Mouse (Mus musculus) CH12.LX (cell line): Measurements from ENCODE around the gene Meis2. TPM values are rescaled to one million over a fixed set of nuclear protein-coding genes. Genes with fewer than 3 reads are reported as not detected.

Experiments
- DNase-seq: peaks from one replicate; pipeline ENCODE4 v3.0.0-alpha.2; 2013; ENCODE audit errors: extremely low read depth
- H3K27ac ChIP-seq: 2 replicates; pipeline ENCODE4 v1.5.1; 2012; ENCODE audit warnings: low read depth, mild to moderate bottlenecking, control low read depth, moderate library complexity; ENCODE audit not compliant: insufficient read depth
- H3K27me3 ChIP-seq: replicated peaks from 2 replicates; pipeline ENCODE3; 2012; ENCODE audit warnings: inconsistent platforms
- H3K36me3 ChIP-seq, 2 experiments: replicated peaks in 1 of 2; 2 replicates each; pipeline versions ENCODE3 to v1.6.1; 2012; ENCODE audit warnings: inconsistent platforms in 1 of 2, low read length in 1 of 2, mild to moderate bottlenecking in 1 of 2, mixed read lengths in 1 of 2, moderate library complexity in 1 of 2; ENCODE audit not compliant: control insufficient read depth in 1 of 2, insufficient read depth in 1 of 2
- H3K4me1 ChIP-seq, 2 experiments: 2 replicates each; pipeline ENCODE4 v1.6.1; 2012; ENCODE audit warnings: inconsistent platforms in 1 of 2, moderate library complexity in 1 of 2; ENCODE audit not compliant: insufficient read depth in 2 of 2, control insufficient read depth in 1 of 2
- H3K4me2 ChIP-seq: 2 replicates; pipeline ENCODE4 v1.6.1; 2012; ENCODE audit warnings: low read depth, mild to moderate bottlenecking, control low read depth; ENCODE audit not compliant: poor library complexity, insufficient read depth, severe bottlenecking
- H3K4me3 ChIP-seq, 3 experiments: fragments of 150-350 bp in 1 of 3; sonication (generic) in 1 of 3; replicated peaks in 1 of 3; 2 replicates each; pipeline versions ENCODE3 to v1.5.1; 2011 to 2012; ENCODE audit warnings: low read depth in 2 of 3, low read length in 2 of 3, mild to moderate bottlenecking in 2 of 3, moderate library complexity in 2 of 3, control low read depth in 1 of 3, improper control_type of control experiment in 1 of 3, inconsistent platforms in 1 of 3, mixed read lengths in 1 of 3; ENCODE audit not compliant: poor library complexity in 1 of 3
- H3K79me2 ChIP-seq: replicated peaks from 2 replicates; pipeline ENCODE4 v1.6.1; 2012; ENCODE audit warnings: mild to moderate bottlenecking, moderate library complexity; ENCODE audit not compliant: control insufficient read depth, poor library complexity, insufficient read depth, severe bottlenecking; ENCODE audit errors: extremely low read depth
- H3K9ac ChIP-seq: 2 replicates; pipeline ENCODE4 v1.6.1; 2012; ENCODE audit warnings: low read depth, mild to moderate bottlenecking, control low read depth, moderate library complexity; ENCODE audit not compliant: insufficient read depth
- H3K9me3 ChIP-seq: replicated peaks from 2 replicates; pipeline ENCODE3; 2012; ENCODE audit warnings: low read length, inconsistent platforms, mixed read lengths
- BHLHE40 ChIP-seq: IDR thresholded peaks from 2 replicates; pipeline ENCODE4 v1.6.1; 2011; ENCODE audit warnings: mild to moderate bottlenecking, low read depth, low read length, improper control_type of control experiment
- CHD1 ChIP-seq: IDR thresholded peaks from 2 replicates; pipeline ENCODE4 v1.6.1; 2012; ENCODE audit warnings: low read depth, low read length, improper control_type of control experiment, inconsistent platforms
- CTCF ChIP-seq, 2 experiments: IDR thresholded peaks in 1 of 2; conservative IDR thresholded peaks in 1 of 2; 2 replicates each; pipeline ENCODE4 v1.5.1; 2011 to 2012; ENCODE audit warnings: low read depth in 2 of 2, low read length in 2 of 2, improper control_type of control experiment in 1 of 2, inconsistent platforms in 1 of 2, mild to moderate bottlenecking in 1 of 2, moderate library complexity in 1 of 2
- EP300 ChIP-seq: IDR thresholded peaks from 2 replicates; pipeline ENCODE4 v1.6.1; 2011; ENCODE audit warnings: low read length, improper control_type of control experiment
- ETS1 ChIP-seq: conservative IDR thresholded peaks from 2 replicates; pipeline ENCODE4 v1.6.1; 2012; ENCODE audit warnings: low read depth, mild to moderate bottlenecking, inconsistent platforms, low read length, improper control_type of control experiment, moderate library complexity
- JUN ChIP-seq: IDR thresholded peaks from 2 replicates; pipeline ENCODE4 v1.6.1; 2011; ENCODE audit warnings: low read depth, mild to moderate bottlenecking, low read length, improper control_type of control experiment, moderate library complexity; ENCODE audit not compliant: insufficient read depth
- JUND ChIP-seq: conservative IDR thresholded peaks from 2 replicates; pipeline ENCODE4 v1.6.1; 2011; ENCODE audit warnings: low read depth, low read length, improper control_type of control experiment
- KAT2A ChIP-seq: IDR thresholded peaks from 2 replicates; pipeline ENCODE4 v1.6.1; 2012; ENCODE audit warnings: low read length, improper control_type of control experiment, inconsistent platforms; ENCODE audit not compliant: insufficient replicate concordance
- MAFK ChIP-seq: IDR thresholded peaks from 2 replicates; pipeline ENCODE4 v1.6.1; 2011; ENCODE audit warnings: low read length, improper control_type of control experiment; ENCODE audit not compliant: insufficient replicate concordance
- MAX ChIP-seq: IDR thresholded peaks from 2 replicates; pipeline ENCODE4 v1.6.1; 2011; ENCODE audit warnings: low read length, improper control_type of control experiment
- NRF1 ChIP-seq: IDR thresholded peaks from 2 replicates; pipeline ENCODE4 v1.6.1; 2014; ENCODE audit warnings: low read depth, mild to moderate bottlenecking, inconsistent platforms, low read length, improper control_type of control experiment, moderate library complexity
- PAX5 ChIP-seq: IDR thresholded peaks from 2 replicates; pipeline ENCODE4 v1.6.1; 2012; ENCODE audit warnings: low read length, inconsistent platforms, mixed read lengths
- RAD21 ChIP-seq: IDR thresholded peaks from 2 replicates; pipeline ENCODE4 v1.6.1; 2011; ENCODE audit warnings: low read depth, mild to moderate bottlenecking, low read length, improper control_type of control experiment, moderate library complexity
- SMC3 ChIP-seq: IDR thresholded peaks from 2 replicates; pipeline ENCODE4 v1.6.1; 2011; ENCODE audit warnings: low read depth, low read length, improper control_type of control experiment
- UBTF ChIP-seq: IDR thresholded peaks from 2 replicates; pipeline ENCODE4 v1.6.1; 2012; ENCODE audit warnings: low read depth, mild to moderate bottlenecking, inconsistent platforms, low read length, improper control_type of control experiment, moderate library complexity
- USF2 ChIP-seq: conservative IDR thresholded peaks from 2 replicates; pipeline ENCODE4 v1.6.1; 2011; ENCODE audit warnings: low read depth, low read length, improper control_type of control experiment
- dilution Hi-C: fragments of 300-500 bp; cut with MboI; formaldehyde crosslinking; loops from 2 replicates; pipeline ENCODE4 v1.14.3; 2020; ENCODE audit warnings: low sequenced_read_pairs; ENCODE audit not compliant: extremely low pct_unique_long_range_greater_than_20kb, extremely low pct_ligation_motif_present
- in situ Hi-C: fragments of 300-500 bp; cut with MboI; formaldehyde crosslinking; loops from 3 replicates; pipeline ENCODE4 v1.14.3; 2019; ENCODE audit warnings: low sequenced_read_pairs, low pct_ligation_motif_present, low pct_unique_long_range_greater_than_20kb, mixed read lengths
- polyA plus RNA-seq: library from polyadenylated mRNA; unstranded; fragments of >175 nt; gene quantifications from 2 replicates; pipeline ENCODE4 v1.2.1, GENCODE M21; 2012; ENCODE audit warnings: low read depth; ENCODE audit not compliant: insufficient read length
- total RNA-seq, 2 experiments: library from RNA; depleted of rRNA; stranded (reverse); fragments of 300-350 nt in 1 of 2; fragments of >200 nt in 1 of 2; gene quantifications; 2 replicates each; pipeline ENCODE4 v1.2.3; 2012 to 2014

Meis2 gene
- total and polyA plus RNA-seq, 3 experiments = not detected

DNA sequence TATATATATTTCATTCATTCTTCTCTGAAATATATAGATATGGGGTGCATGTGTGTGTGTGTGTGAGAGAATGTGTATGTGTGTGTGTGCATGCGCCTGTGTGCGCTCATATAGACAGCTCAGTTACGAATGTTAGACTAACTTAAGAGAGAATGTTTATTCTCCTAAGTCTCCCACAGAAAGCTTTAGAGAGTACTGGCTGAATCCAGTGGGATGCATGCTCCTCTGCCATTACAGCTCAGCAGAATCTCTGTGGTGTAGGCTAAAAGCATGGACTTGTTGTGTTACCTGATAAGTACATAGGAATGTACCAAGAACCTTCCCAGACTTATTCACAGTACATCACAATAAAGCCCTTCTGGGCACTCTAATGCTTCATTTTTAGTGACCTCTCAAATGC lies 55.6 kb downstream of the Meis2 start:
- no peak overlapping the region for H3K4me3 ChIP-seq

DNA sequence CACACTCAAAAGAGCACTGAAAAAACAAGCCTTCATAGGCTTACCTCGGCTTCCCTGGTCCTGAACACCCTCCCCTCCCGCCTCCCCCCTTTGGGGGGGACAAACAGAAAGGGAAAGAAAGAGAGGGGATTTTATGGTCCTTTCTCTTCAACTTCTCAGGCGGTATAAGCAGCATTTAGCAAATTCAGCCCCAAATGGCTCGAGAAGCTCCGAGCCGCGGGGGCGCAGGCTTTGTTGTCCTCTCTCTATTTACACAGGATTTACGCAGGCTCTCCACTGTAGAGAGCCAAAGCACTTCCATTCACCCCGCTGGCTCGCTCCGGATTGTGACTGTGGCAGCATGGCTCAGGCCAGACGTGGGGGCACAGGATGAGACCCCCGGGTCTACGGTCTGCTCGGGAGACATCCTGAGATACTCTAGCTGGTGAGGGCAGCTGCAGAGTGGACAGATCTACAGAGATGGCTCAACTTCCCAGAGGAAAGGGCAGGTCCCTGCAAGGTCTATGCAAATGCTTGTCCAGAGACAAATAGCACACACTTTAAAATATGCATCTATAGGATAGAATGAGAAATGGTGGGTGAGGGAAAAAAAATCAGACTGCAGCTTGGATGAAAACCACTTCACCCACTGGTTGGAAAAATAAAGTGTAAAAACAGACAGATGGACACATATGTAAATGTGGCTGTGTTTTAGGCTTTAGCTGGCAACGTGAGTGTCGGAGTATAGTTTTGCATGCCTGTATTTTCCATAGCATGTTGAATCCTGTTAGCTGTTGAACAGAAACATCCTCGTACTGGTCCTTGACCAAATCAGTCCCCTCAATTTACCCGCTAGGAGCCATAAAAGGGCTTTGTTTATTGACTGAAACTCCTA lies 56.3 kb downstream of the Meis2 start:
- no peak overlapping the region for H3K9ac ChIP-seq
- in situ Hi-C loops = no loop called here
- DNase-seq = no peak
- TF ChIP-seq RAD21 (no peak), MAFK (no peak), MAX (no peak), CHD1 (no peak), KAT2A (no peak), BHLHE40 (no peak), SMC3 (no peak), JUN (no peak), ETS1 (no peak), CTCF (conservative IDR thresholded peaks at IDR 0.05 in 1 of 2, IDR thresholded peaks at IDR 0.05 in 1 of 2; ENCODE audit: low read depth in 2 of 2, low read length in 2 of 2) (no peak), JUND (no peak), USF2 (no peak), UBTF (no peak), PAX5 (no peak), EP300 (no peak)
- TF ChIP-seq, all 38 proteins: peak for 0
- no peaks in the 10 kb centered on the region for H3K79me2 ChIP-seq
- no peaks in the 10 kb centered on the region for H3K4me1 ChIP-seq
- dilution Hi-C loops = no loop called here
- H3K27me3 ChIP-seq = no peaks in the 10 kb centered on the region
- H3K4me3 ChIP-seq = no peak overlapping the region
- no peaks in the 10 kb centered on the region for H3K9me3 ChIP-seq
- no peak overlapping the region for H3K27ac ChIP-seq
- H3K4me2 ChIP-seq = no peak overlapping the region
- H3K36me3 ChIP-seq = no peaks in the 10 kb centered on the region

More for the DNA sequence above, 55.6 kb downstream of the Meis2 start:
- no peaks in the 10 kb centered on the region for H3K4me1 ChIP-seq
- H3K27ac ChIP-seq = no peak overlapping the region
- DNase-seq = no peak
- H3K4me2 ChIP-seq = no peak overlapping the region
- in situ Hi-C loops = no loop called here
- H3K79me2 ChIP-seq = no peaks in the 10 kb centered on the region
- H3K27me3 ChIP-seq = no peaks in the 10 kb centered on the region
- no peaks in the 10 kb centered on the region for H3K9me3 ChIP-seq
- no peak overlapping the region for H3K9ac ChIP-seq
- TF ChIP-seq NRF1 = no peak
- H3K36me3 ChIP-seq = no peaks in the 10 kb centered on the region
- dilution Hi-C loops = no loop called here
